In genomic region chr4:59190650-59191424, GRCm38 (mm10) we compare ENCODE assay signal across 7 mouse cellular contexts. TPM values are rescaled to one million over a fixed set of nuclear protein-coding genes. Genes with fewer than 3 reads are reported as not detected.
A peak's percentile ranks its signal among the peaks of the same experiment; 100 is the strongest.
DNase-seq lines count a peak whose midpoint lies in the region; ATAC-seq lines count a peak whose summit lies in the region.

No protein-coding gene starts in this region.

- H3K27me3 ChIP-seq in forebrain, embryonic 14.5 days (replicated peaks; ENCODE audit: control insufficient read depth, insufficient read depth, low read length): no peaks in the 10 kb centered on the region
- H3K27me3 ChIP-seq in liver, embryonic 13.5 days: no peaks in the 10 kb centered on the region

- peak overlapping the region; percentile 56 for H3K4me2 ChIP-seq in forebrain, embryonic 14.5 days (ENCODE audit: low read length)
- peak overlapping the region; percentile 90 for H3K4me2 ChIP-seq in liver, embryonic 13.5 days

- H3K36me3 ChIP-seq in forebrain, embryonic 14.5 days (ENCODE audit: control insufficient read depth, insufficient read depth, low read length): no peaks in the 10 kb centered on the region
- no peaks in the 10 kb centered on the region for H3K36me3 ChIP-seq in liver, embryonic 13.5 days

- H3K4me3 ChIP-seq in forebrain, embryonic 14.5 days (ENCODE audit: low read depth, low read length): peak overlapping the region; percentile 95
- H3K4me3 ChIP-seq in liver, embryonic 13.5 days (replicated peaks): peak overlapping the region; percentile 97

- H3K4me1 ChIP-seq in forebrain, embryonic 14.5 days (ENCODE audit: control insufficient read depth, insufficient read depth, low read length): peaks cover 4% of the 10 kb centered on the region; the same call in 1 of the 2 replicates
- peaks cover 77% of the 10 kb centered on the region for H3K4me1 ChIP-seq in liver, embryonic 13.5 days (replicated peaks)

- no peak overlapping the region for H3K27ac ChIP-seq in forebrain, embryonic 14.5 days (ENCODE audit: low read depth, low read length)
- H3K27ac ChIP-seq in liver, embryonic 13.5 days: peak overlapping the region; percentile 96

- H3K9me3 ChIP-seq in forebrain, embryonic 14.5 days (replicated peaks; ENCODE audit: control insufficient read depth, low read length): no peaks in the 10 kb centered on the region
- H3K9me3 ChIP-seq in liver, embryonic 13.5 days (replicated peaks): no peaks in the 10 kb centered on the region

- no peak for ATAC-seq in forebrain, embryonic 14.5 days
- ATAC-seq in liver, embryonic 13.5 days (ENCODE audit: low read depth): no peak

- 77% methylated on average over 7 of the region's 7 CpGs for WGBS in forebrain, embryonic 14.5 days
- 11% methylated on average over 7 of the region's 7 CpGs for WGBS in liver, embryonic 13.5 days (ENCODE audit: insufficient replicate concordance)

- peak; percentile 54 for DNase-seq in thymus, postnatal 0 days (ENCODE audit: low spot score)
- DNase-seq in thymus, postnatal 25 days: no peak
- no peak for DNase-seq in forebrain, embryonic 14.5 days (ENCODE audit: low spot score)
- DNase-seq in liver, embryonic 13.5 days: no peak
- no peak for DNase-seq in right cerebral cortex, postnatal 25 days
- no peak for DNase-seq in right cerebral cortex, postnatal 14 days
- no peak for DNase-seq in urinary bladder, postnatal 14 days (ENCODE audit: low spot score)

- no peak overlapping the region for H3K9ac ChIP-seq in forebrain, embryonic 14.5 days (ENCODE audit: low read length)
- H3K9ac ChIP-seq in liver, embryonic 13.5 days: peak overlapping the region; percentile 98

RNA-seq across cellular contexts. Expression of gene Ugcg, which starts 1.8 kb away (rescaled TPM):
- polyA plus RNA-seq in thymus, postnatal 0 days (2015; fragmentation: Nextera tagmentation; extraction: Ambion mirVana): 21.8 and 29.2 TPM in 2 replicates
- 18.6 and 19.4 TPM in 2 replicates for polyA plus RNA-seq in forebrain, embryonic 14.5 days (2014; fragmentation: Nextera tagmentation; extraction: Ambion mirVana)
- polyA plus RNA-seq in liver, embryonic 13.5 days (2015; fragmentation: Nextera tagmentation; extraction: Ambion mirVana): 9.2 and 10.5 TPM in 2 replicates

RNA-seq across cellular contexts. Expression of gene AI481877, which starts 52.1 kb away (rescaled TPM):
- polyA plus RNA-seq in thymus, postnatal 0 days (2015; fragmentation: Nextera tagmentation; extraction: Ambion mirVana): 0.12 TPM in 1 of 2 replicates, not detected in the other
- polyA plus RNA-seq in forebrain, embryonic 14.5 days (2014; fragmentation: Nextera tagmentation; extraction: Ambion mirVana): not detected in 2 replicates
- polyA plus RNA-seq in liver, embryonic 13.5 days (2015; fragmentation: Nextera tagmentation; extraction: Ambion mirVana): not detected in 2 replicates
